In the genomic region with DNA sequence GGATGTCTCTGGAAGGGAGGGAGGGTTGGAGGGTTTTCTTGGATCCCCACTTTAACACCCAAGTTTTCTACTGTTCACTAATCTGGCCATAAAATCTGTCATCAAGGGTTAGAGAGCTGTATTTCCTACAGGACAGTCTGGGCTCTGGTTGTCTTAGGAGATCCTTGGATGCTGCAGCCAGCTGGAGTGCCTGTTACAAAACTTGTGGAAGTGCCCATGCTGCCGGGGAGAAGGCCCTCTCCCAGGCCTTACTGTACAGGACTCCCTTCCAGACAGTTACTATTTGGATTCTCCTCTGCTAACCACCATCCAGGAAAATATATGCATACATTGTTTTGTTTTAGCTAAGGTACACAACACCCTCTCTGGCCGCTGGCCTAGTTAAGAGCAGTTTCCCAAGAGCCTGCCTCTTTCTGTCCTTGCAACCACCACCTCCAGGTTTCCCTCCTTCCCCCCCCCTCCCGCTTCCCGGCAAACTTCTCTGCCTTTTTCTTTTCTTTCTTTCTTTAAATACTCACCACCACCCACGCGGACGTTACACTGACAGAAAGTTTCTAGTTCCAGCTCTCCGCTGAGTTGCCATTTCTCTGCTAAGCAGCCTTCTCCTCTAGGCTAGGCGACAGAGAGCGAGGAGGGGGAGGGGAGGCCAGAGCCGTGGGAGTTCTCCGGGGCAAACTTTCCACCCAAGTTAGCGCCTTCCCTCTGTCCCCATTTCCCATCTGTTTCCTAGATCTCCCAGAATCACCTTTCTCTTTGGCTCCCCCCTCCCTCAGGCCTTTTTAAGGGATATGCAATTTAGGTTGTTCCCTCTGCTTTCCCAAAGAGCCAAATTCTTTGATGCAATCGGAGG, we compare ENCODE assay signal across 11 mouse cellular contexts. TPM values are rescaled to one million over a fixed set of nuclear protein-coding genes. Genes with fewer than 3 reads are reported as not detected.
DNase-seq lines count a peak whose midpoint lies in the region; ATAC-seq lines count a peak whose summit lies in the region.
"Had no signal": no experiment of that assay in that cellular context is flagged by ENCODE, and none has a peak within 500 bp of the region (broad histone marks: within the 10 kb centered on the region; RNA-seq: fewer than 3 reads in every experiment).

No protein-coding gene starts in this region.

- intact Hi-C loops in left cerebral cortex, postnatal 4 days (cut with DNase I): no loop called here

- no peaks in the 10 kb centered on the region for H3K36me3 ChIP-seq in hindbrain, embryonic 16.5 days (ENCODE audit: control insufficient read depth, insufficient read depth, low read length)
- no peaks in the 10 kb centered on the region for H3K36me3 ChIP-seq in limb, embryonic 12.5 days
- H3K36me3 ChIP-seq: embryonic facial prominence, embryonic 15.5 days had no signal

- no peak for ATAC-seq in hindbrain, embryonic 16.5 days
- no peak for ATAC-seq in limb, embryonic 12.5 days (ENCODE audit: insufficient number of reproducible peaks, insufficient read depth, low FRiP score, low TSS enrichment, low read depth)
- ATAC-seq in monocyte, adult 5-6 weeks (replicated peaks; ENCODE audit: insufficient number of reproducible peaks, low FRiP score, low TSS enrichment, poor library complexity, severe bottlenecking): no peak

- peak overlapping the region; percentile 97 for H3K27ac ChIP-seq in hindbrain, embryonic 16.5 days (ENCODE audit: low read depth, low read length)
- H3K27ac ChIP-seq in limb, embryonic 12.5 days: no peak overlapping the region
- H3K27ac ChIP-seq: embryonic facial prominence, embryonic 15.5 days; liver, embryonic 14.5 days had no signal

- 6% methylated on average over 14 of the region's 14 CpGs for WGBS in hindbrain, embryonic 16.5 days
- 5% methylated on average over 14 of the region's 14 CpGs for WGBS in limb, embryonic 12.5 days

- H3K4me3 ChIP-seq in hindbrain, embryonic 16.5 days (ENCODE audit: low read length): peak overlapping the region; percentile 11
- H3K4me3 ChIP-seq in limb, embryonic 12.5 days (replicated peaks): no peak overlapping the region
- H3K4me3 ChIP-seq: embryonic facial prominence, embryonic 15.5 days had no signal

- peaks cover 35% of the 10 kb centered on the region for H3K4me1 ChIP-seq in hindbrain, embryonic 16.5 days (ENCODE audit: control insufficient read depth, insufficient read depth, low read depth, low read length)
- peaks cover 39% of the 10 kb centered on the region for H3K4me1 ChIP-seq in limb, embryonic 12.5 days (replicated peaks)

- H3K9ac ChIP-seq in hindbrain, embryonic 16.5 days (ENCODE audit: low read depth, low read length): peak overlapping the region; percentile 11
- no peak overlapping the region for H3K9ac ChIP-seq in limb, embryonic 12.5 days (replicated peaks)
- H3K9ac ChIP-seq: embryonic facial prominence, embryonic 15.5 days; liver, embryonic 14.5 days had no signal

- H3K27me3 ChIP-seq in hindbrain, embryonic 16.5 days (replicated peaks; ENCODE audit: control insufficient read depth, insufficient read depth, low read length): peaks cover 25% of the 10 kb centered on the region
- H3K27me3 ChIP-seq in limb, embryonic 12.5 days: peaks cover 91% of the 10 kb centered on the region

- H3K4me2 ChIP-seq in hindbrain, embryonic 16.5 days (ENCODE audit: low read length): peak overlapping the region; percentile 46
- peak overlapping the region; percentile 16; the same call in 1 of the 2 replicates for H3K4me2 ChIP-seq in limb, embryonic 12.5 days
- H3K4me2 ChIP-seq: embryonic facial prominence, embryonic 15.5 days had no signal

- no peaks in the 10 kb centered on the region for H3K9me3 ChIP-seq in hindbrain, embryonic 16.5 days (ENCODE audit: control insufficient read depth, low read length)
- no peaks in the 10 kb centered on the region for H3K9me3 ChIP-seq in limb, embryonic 12.5 days
- H3K9me3 ChIP-seq: embryonic facial prominence, embryonic 15.5 days had no signal

- peak; percentile 77 for DNase-seq in heart, adult 11 months
- DNase-seq in heart, adult 8-10 months (ENCODE audit: low spot score): no peak
- peak; percentile 62 for DNase-seq in adipocyte (ENCODE audit: low spot score)
- no peak for DNase-seq in B cell, adult 2 months
- DNase-seq in left cerebral cortex, postnatal 4 days: no peak
- DNase-seq: heart, postnatal 36 days had no signal

RNA-seq across cellular contexts. Expression of a gene that starts 0.6 kb away (rescaled TPM):
- under 1 TPM; 0.38 to 0.80 (median 0.64) TPM for total RNA-seq in heart, adult 8-10 months (2022)
- 20.0 and 20.8 TPM in 2 replicates for polyA plus RNA-seq in hindbrain, embryonic 16.5 days (2015; fragmentation: Nextera tagmentation; extraction: Ambion mirVana)
- polyA plus RNA-seq in limb, embryonic 12.5 days (2016; fragmentation: Nextera tagmentation; extraction: Ambion mirVana): 5.1 and 6.0 TPM in 2 replicates
- not detected in 3 replicates for total RNA-seq in monocyte, adult 5-6 weeks (2017)
- not detected for total RNA-seq in left cerebral cortex, postnatal 4 days (2021)

RNA-seq across cellular contexts. Expression of a gene that starts 15.8 kb away (rescaled TPM):
- total RNA-seq in heart, adult 8-10 months (2022): not detected
- 0.21 and 0.35 TPM in 2 replicates for polyA plus RNA-seq in hindbrain, embryonic 16.5 days (2015; fragmentation: Nextera tagmentation; extraction: Ambion mirVana)
- not detected in 2 replicates for polyA plus RNA-seq in limb, embryonic 12.5 days (2016; fragmentation: Nextera tagmentation; extraction: Ambion mirVana)
- not detected in 3 replicates for total RNA-seq in monocyte, adult 5-6 weeks (2017)
- not detected for total RNA-seq in left cerebral cortex, postnatal 4 days (2021)
- total RNA-seq: heart, postnatal 36 days had no signal
- polyA plus RNA-seq: embryonic facial prominence, embryonic 15.5 days had no signal

RNA-seq across cellular contexts. Expression of a gene that starts 26.6 kb away (rescaled TPM):
- under 1 TPM; 0.25 to 0.37 (median 0.30) TPM for total RNA-seq in heart, adult 8-10 months (2022)
- 4.8 and 5.6 TPM in 2 replicates for polyA plus RNA-seq in hindbrain, embryonic 16.5 days (2015; fragmentation: Nextera tagmentation; extraction: Ambion mirVana)
- polyA plus RNA-seq in limb, embryonic 12.5 days (2016; fragmentation: Nextera tagmentation; extraction: Ambion mirVana): 0.55 and 0.68 TPM in 2 replicates
- total RNA-seq in monocyte, adult 5-6 weeks (2017): 1.4 to 2.1 TPM (median 1.8 TPM) in 3 replicates
- total RNA-seq in left cerebral cortex, postnatal 4 days (2021): not detected

RNA-seq across cellular contexts. Expression of a gene that starts 31.6 kb away (rescaled TPM):
- total RNA-seq in heart, adult 8-10 months (2022): under 1 TPM; 0.35 to 0.63 (median 0.53) TPM
- polyA plus RNA-seq in hindbrain, embryonic 16.5 days (2015; fragmentation: Nextera tagmentation; extraction: Ambion mirVana): 2.5 and 3.3 TPM in 2 replicates
- 0.56 and 0.73 TPM in 2 replicates for polyA plus RNA-seq in limb, embryonic 12.5 days (2016; fragmentation: Nextera tagmentation; extraction: Ambion mirVana)
- 4.7 to 6.6 TPM (median 5.2 TPM) in 3 replicates for total RNA-seq in monocyte, adult 5-6 weeks (2017)
- total RNA-seq in left cerebral cortex, postnatal 4 days (2021): not detected

RNA-seq across cellular contexts. Expression of a gene that starts 46.6 kb away (rescaled TPM):
- total RNA-seq in heart, adult 8-10 months (2022): under 1 TPM in 1 of 4 experiments, not detected in 3; 0.11 TPM
- 120 and 133 TPM in 2 replicates for polyA plus RNA-seq in hindbrain, embryonic 16.5 days (2015; fragmentation: Nextera tagmentation; extraction: Ambion mirVana)
- polyA plus RNA-seq in limb, embryonic 12.5 days (2016; fragmentation: Nextera tagmentation; extraction: Ambion mirVana): 0.83 and 2.1 TPM in 2 replicates
- total RNA-seq in monocyte, adult 5-6 weeks (2017): not detected in 3 replicates
- total RNA-seq in left cerebral cortex, postnatal 4 days (2021): not detected
- polyA plus RNA-seq: embryonic facial prominence, embryonic 15.5 days had no signal

Comparison
In these comparisons a context has a peak if more than half of its experiments do, and no peak if none do; other contexts are left out.
1. DNase-seq: peak in heart, adult 11 months (single experiment) and adipocyte (single experiment); none in heart, adult 8-10 months (single experiment), B cell, adult 2 months (0 of 2) and left cerebral cortex, postnatal 4 days (single experiment).